Mouse (Mus musculus): ENCODE data around the gene Ppm1h. TPM values are rescaled to one million over a fixed set of nuclear protein-coding genes. Genes with fewer than 3 reads are reported as not detected.

The Ppm1h gene
- polyA plus RNA-seq, 1 experiment from 2014 or later: 5.9 TPM

DNA sequence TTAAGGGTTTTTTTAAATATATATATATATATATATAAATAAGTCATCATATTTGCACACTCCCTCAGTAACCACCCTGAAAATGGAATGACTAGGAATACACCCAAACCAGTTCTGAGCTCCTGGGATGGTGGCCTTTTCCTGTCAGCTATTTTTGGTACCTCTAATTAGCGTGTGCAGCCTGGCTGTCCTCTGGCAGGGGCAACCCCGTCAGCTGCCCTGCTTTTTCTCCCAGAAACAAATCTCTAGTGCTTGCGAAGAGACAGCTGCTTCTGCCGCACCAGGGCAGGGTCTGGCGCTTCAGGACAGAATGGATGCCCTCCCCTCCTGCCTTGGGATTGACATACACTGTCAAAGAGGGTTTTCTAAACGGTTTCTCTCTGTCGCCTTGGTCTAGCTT is 166.9 kb downstream of the Ppm1h start:
- no peaks in the 10 kb centered on the region for H3K27me3 ChIP-seq (ENCODE audit: control insufficient read depth, insufficient read depth, low read length)
- no peak overlapping the region for H3K4me3 ChIP-seq (ENCODE audit: low read depth, low read length)
- no peak overlapping the region for H3K4me2 ChIP-seq
- no peak for ATAC-seq (ENCODE audit: low FRiP score)
- no peak for DNase-seq (ENCODE audit: low spot score, missing footprints)
- no peaks in the 10 kb centered on the region; the same call in 1 of the 2 replicates for H3K9me3 ChIP-seq (ENCODE audit: control insufficient read depth, low read length)
- no peaks in the 10 kb centered on the region for H3K36me3 ChIP-seq (ENCODE audit: control insufficient read depth, insufficient read depth, low read length)
- 68% methylated on average over 7 of the region's 7 CpGs for WGBS
- no peak overlapping the region for H3K9ac ChIP-seq (ENCODE audit: low read length)
- no peaks in the 10 kb centered on the region for H3K4me1 ChIP-seq (ENCODE audit: control insufficient read depth, insufficient read depth, low read length)
- H3K27ac ChIP-seq (ENCODE audit: low read depth, low read length): no peak overlapping the region

DNA sequence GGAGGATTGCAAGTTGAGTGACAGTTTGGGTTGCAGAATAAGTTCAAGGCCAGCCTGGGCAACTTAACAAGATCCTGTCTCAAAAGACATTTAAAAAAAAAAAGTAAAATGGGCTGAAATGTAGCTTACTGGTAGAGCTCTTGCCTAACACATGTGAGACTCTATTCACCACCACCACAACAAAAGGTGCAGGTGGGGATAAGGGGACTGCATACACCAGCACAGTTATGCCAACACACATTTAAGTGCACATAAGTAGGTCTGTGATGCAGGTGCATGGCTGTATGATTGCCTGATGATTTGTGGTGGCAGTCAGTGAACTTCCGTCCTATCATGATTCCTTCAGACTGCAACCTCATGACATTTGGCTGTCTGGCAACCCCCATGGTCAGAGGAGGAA is 167.9 kb downstream of the Ppm1h start:
- WGBS: 100% methylated on average over 1 of the region's 1 CpGs
- Histone ChIP-seq H3K4me2 (no peak overlapping the region), H3K4me1 (ENCODE audit: control insufficient read depth, insufficient read depth, low read length) (no peaks in the 10 kb centered on the region), H3K4me3 (ENCODE audit: low read depth, low read length) (no peak overlapping the region), H3K36me3 (ENCODE audit: control insufficient read depth, insufficient read depth, low read length) (no peaks in the 10 kb centered on the region), H3K27ac (ENCODE audit: low read depth, low read length) (no peak overlapping the region), H3K9ac (ENCODE audit: low read length) (no peak overlapping the region), H3K9me3 (ENCODE audit: control insufficient read depth, low read length) (no peaks in the 10 kb centered on the region), H3K27me3 (ENCODE audit: control insufficient read depth, insufficient read depth, low read length) (no peaks in the 10 kb centered on the region)
- no peak for ATAC-seq (ENCODE audit: low FRiP score)
- no peak for DNase-seq (ENCODE audit: low spot score, missing footprints)

DNA sequence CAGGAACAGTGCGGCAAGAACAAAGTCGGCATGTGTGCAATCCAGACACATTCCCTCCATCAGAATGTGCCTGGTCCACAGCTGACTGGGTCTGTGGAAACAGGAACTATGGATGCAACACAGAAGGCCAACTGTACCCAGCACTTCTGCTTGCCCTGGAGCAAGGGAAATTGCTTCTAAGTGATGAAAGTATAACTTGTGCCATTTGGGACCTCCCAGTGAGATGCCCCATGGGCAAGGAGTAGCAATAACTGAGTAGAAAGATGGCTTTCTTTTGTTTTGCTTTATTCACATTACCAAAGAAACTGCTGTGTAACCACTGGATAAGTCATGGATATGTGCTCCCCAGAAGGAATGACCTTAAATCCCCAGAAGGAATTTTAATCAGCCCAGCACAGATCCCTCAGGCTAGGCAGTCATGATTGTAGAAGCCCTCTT is 169.5 kb downstream of the Ppm1h start:
- no peaks in the 10 kb centered on the region for H3K9me3 ChIP-seq (ENCODE audit: control insufficient read depth, low read length)
- H3K36me3 ChIP-seq (ENCODE audit: control insufficient read depth, insufficient read depth, low read length): no peaks in the 10 kb centered on the region
- H3K4me1 ChIP-seq (ENCODE audit: control insufficient read depth, insufficient read depth, low read length): no peaks in the 10 kb centered on the region
- H3K27me3 ChIP-seq (ENCODE audit: control insufficient read depth, insufficient read depth, low read length): no peaks in the 10 kb centered on the region
- no peak overlapping the region for H3K4me2 ChIP-seq
- no peak overlapping the region for H3K9ac ChIP-seq (ENCODE audit: low read length)
- ATAC-seq (ENCODE audit: low FRiP score) (no peak), DNase-seq (ENCODE audit: low spot score, missing footprints) (no peak)
- H3K4me3 ChIP-seq (ENCODE audit: low read depth, low read length): no peak overlapping the region
- no peak overlapping the region for H3K27ac ChIP-seq (ENCODE audit: low read depth, low read length)
- 90% methylated on average over 2 of the region's 2 CpGs for WGBS

DNA sequence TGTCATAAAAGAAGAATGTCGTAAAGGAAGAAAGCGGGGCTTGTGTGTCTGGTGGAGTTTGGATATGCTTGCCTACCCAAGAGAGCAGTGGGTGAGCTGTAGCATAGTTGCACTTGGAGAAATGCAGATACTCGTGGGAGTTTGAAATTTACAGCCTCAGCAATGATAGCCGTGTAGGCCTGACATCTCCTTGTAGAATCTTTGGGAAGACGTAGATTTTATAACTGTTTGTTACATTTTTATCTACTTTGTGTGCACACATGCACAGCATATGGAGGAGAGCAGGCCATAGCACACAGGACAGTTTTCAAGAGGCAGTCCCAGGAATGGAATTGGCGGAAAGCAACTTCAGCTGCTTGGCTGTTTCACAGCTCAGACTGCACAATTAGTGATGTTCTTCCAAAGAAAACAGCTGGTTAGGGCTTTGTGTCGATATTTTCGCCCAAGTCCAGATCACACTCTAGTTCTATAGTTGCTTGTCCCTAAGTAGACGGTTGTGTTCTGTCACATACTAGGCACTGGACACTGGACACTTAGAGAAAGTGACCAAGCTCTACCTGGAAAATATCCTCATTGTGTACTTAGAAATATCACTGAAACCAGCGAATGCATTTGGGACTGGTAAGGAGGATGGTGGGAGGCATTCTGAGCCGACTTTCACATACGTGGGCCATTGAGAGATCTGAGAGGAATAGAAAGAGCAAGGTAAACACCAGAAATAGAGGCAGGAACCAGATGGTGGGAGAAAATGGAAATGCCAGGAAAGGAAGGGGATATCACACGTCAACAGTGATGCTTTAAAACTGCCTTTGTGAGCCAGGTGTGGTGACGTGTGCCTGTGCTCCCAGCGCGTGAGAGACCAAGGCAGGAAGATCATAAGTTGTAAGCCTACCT is 173.0 kb downstream of the Ppm1h start:
- DNase-seq (ENCODE audit: low spot score, missing footprints) (no peak), ATAC-seq (ENCODE audit: low FRiP score) (no peak)
- Histone ChIP-seq H3K9me3 (ENCODE audit: control insufficient read depth, low read length) (no peaks in the 10 kb centered on the region), H3K9ac (ENCODE audit: low read length) (no peak overlapping the region), H3K4me1 (ENCODE audit: control insufficient read depth, insufficient read depth, low read length) (no peaks in the 10 kb centered on the region), H3K4me3 (ENCODE audit: low read depth, low read length) (no peak overlapping the region), H3K4me2 (no peak overlapping the region), H3K27ac (ENCODE audit: low read depth, low read length) (no peak overlapping the region), H3K27me3 (ENCODE audit: control insufficient read depth, insufficient read depth, low read length) (no peaks in the 10 kb centered on the region), H3K36me3 (ENCODE audit: control insufficient read depth, insufficient read depth, low read length) (no peaks in the 10 kb centered on the region)
- 93% methylated on average over 16 of the region's 16 CpGs for WGBS

DNA sequence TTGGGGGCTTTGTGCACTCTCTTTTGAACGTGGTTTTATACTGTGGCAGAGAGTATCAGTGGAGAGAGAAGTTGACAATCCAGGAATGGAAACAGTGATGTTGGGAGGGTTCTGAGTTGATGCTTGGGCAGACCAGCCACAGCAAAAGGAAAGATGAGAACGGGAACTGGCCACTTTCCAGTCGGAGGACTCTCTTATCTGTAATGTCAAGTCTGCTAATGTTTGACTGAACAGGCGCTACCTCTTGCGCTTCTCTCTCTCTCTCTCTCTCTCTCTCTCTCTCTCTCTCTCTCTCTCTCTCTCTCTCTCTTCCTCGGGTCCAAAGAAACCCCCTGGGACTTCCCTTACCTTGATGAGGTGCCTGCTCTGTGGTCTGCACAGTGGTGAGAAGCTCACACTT is 176.0 kb downstream of the Ppm1h start:
- Histone ChIP-seq H3K4me1 (ENCODE audit: control insufficient read depth, insufficient read depth, low read length) (no peaks in the 10 kb centered on the region), H3K36me3 (ENCODE audit: control insufficient read depth, insufficient read depth, low read length) (no peaks in the 10 kb centered on the region), H3K9me3 (ENCODE audit: control insufficient read depth, low read length) (no peaks in the 10 kb centered on the region), H3K4me3 (ENCODE audit: low read depth, low read length) (no peak overlapping the region), H3K27ac (ENCODE audit: low read depth, low read length) (no peak overlapping the region), H3K9ac (ENCODE audit: low read length) (no peak overlapping the region), H3K27me3 (ENCODE audit: control insufficient read depth, insufficient read depth, low read length) (no peaks in the 10 kb centered on the region), H3K4me2 (no peak overlapping the region)
- WGBS: 85% methylated on average over 6 of the region's 6 CpGs
- ATAC-seq (ENCODE audit: low FRiP score) (no peak), DNase-seq (ENCODE audit: low spot score, missing footprints) (no peak)

DNA sequence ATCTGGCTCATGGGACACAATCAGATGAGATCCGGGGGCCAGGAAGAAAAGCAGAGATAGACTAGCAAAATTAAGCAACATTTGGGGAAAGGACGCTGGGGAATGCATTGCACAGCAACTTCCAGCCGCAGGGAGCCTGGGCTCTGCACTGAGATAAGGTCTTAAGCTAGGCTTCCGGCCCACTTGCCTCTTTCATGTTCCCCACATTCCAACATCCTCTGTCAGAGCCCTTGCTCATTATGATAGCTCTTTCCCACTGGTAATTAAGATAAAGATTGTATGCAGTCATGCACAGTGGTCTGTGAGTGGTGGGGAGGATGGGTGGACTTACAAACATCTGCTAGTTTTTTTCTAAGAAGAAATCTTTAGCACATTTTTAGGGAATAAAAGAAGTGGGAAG is 176.6 kb downstream of the Ppm1h start:
- ATAC-seq (ENCODE audit: low FRiP score) (no peak), DNase-seq (ENCODE audit: low spot score, missing footprints) (no peak)
- H3K9ac ChIP-seq (ENCODE audit: low read length): no peak overlapping the region
- H3K4me2 ChIP-seq: no peak overlapping the region
- H3K36me3 ChIP-seq (ENCODE audit: control insufficient read depth, insufficient read depth, low read length): no peaks in the 10 kb centered on the region
- H3K4me3 ChIP-seq (ENCODE audit: low read depth, low read length): no peak overlapping the region
- no peaks in the 10 kb centered on the region for H3K9me3 ChIP-seq (ENCODE audit: control insufficient read depth, low read length)
- no peak overlapping the region for H3K27ac ChIP-seq (ENCODE audit: low read depth, low read length)
- peaks cover 2% of the 10 kb centered on the region; the same call in 1 of the 2 replicates for H3K4me1 ChIP-seq (ENCODE audit: control insufficient read depth, insufficient read depth, low read length)
- no peaks in the 10 kb centered on the region for H3K27me3 ChIP-seq (ENCODE audit: control insufficient read depth, insufficient read depth, low read length)
- WGBS: 50% methylated on average over 4 of the region's 4 CpGs

DNA sequence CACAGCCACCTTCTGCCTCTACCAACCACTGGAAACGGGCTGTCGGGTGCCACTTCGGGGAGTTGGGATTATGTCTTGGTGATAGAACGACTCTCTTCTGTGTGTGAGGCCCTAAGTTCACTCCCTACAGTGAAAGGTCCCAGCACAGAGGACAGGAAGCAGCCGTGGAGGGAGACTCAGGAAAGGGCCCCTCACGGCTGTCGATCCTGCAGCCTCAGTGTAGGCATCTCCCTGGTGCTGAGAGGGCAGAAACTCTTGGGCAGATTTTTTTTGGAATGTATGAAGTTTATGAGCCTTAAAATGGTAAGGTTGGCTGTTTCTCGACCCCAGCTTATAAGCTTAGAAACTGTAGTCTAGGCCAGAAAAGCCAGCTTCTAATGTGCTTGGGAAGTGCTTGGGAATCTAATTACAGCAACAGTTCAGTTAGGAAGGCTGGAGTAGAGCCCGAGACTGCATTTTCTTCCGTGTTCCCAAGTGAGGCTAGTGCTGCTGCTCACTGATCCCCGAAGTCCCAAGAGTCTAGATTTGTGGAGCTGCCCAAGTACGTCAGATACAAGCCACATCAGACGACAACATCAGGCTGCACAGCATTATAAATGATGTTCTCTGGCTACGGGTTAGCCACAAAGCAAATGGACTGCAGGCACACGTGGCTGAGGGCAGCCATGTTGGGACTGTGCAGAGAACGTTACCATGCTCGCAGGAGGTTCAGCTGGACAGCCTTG is 177.6 kb downstream of the Ppm1h start:
- no peaks in the 10 kb centered on the region for H3K27me3 ChIP-seq (ENCODE audit: control insufficient read depth, insufficient read depth, low read length)
- no peak for DNase-seq (ENCODE audit: low spot score, missing footprints)
- no peak overlapping the region for H3K9ac ChIP-seq (ENCODE audit: low read length)
- no peak overlapping the region for H3K4me2 ChIP-seq
- H3K9me3 ChIP-seq (ENCODE audit: control insufficient read depth, low read length): no peaks in the 10 kb centered on the region
- H3K4me3 ChIP-seq (ENCODE audit: low read depth, low read length): no peak overlapping the region
- no peak for ATAC-seq (ENCODE audit: low FRiP score)
- H3K27ac ChIP-seq (ENCODE audit: low read depth, low read length): no peak overlapping the region
- WGBS: 84% methylated on average over 17 of the region's 17 CpGs
- H3K36me3 ChIP-seq (ENCODE audit: control insufficient read depth, insufficient read depth, low read length): no peaks in the 10 kb centered on the region
- H3K4me1 ChIP-seq (ENCODE audit: control insufficient read depth, insufficient read depth, low read length): peaks cover 2% of the 10 kb centered on the region; the same call in 1 of the 2 replicates

DNA sequence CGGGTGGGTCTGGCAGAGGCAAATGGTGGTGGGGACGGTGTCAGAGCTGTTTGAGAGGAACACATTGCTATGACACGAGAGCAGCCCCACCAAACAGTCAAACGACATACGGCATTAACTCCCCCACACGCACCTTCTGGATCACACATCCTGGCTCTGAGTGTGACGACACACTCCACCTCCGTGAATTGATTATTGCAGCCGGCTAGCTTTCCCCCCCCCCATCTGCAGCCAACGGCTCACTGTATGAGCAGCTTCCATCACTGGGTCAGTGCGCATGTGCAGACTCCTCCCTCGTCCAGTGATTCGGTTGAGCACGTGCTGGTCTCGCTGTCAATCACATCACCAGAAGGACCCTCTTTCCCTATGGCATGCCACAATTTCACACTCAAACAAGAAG is 178.6 kb downstream of the Ppm1h start:
- Histone ChIP-seq H3K4me2 (no peak overlapping the region), H3K36me3 (ENCODE audit: control insufficient read depth, insufficient read depth, low read length) (no peaks in the 10 kb centered on the region), H3K9me3 (ENCODE audit: control insufficient read depth, low read length) (no peaks in the 10 kb centered on the region), H3K9ac (ENCODE audit: low read length) (no peak overlapping the region), H3K4me1 (ENCODE audit: control insufficient read depth, insufficient read depth, low read length) (peaks cover 2% of the 10 kb centered on the region; the same call in 1 of the 2 replicates), H3K27ac (ENCODE audit: low read depth, low read length) (no peak overlapping the region), H3K27me3 (ENCODE audit: control insufficient read depth, insufficient read depth, low read length) (no peaks in the 10 kb centered on the region), H3K4me3 (ENCODE audit: low read depth, low read length) (no peak overlapping the region)
- ATAC-seq (ENCODE audit: low FRiP score): no peak
- 97% methylated on average over 15 of the region's 15 CpGs for WGBS
- no peak for DNase-seq (ENCODE audit: low spot score, missing footprints)

Measured in midbrain, embryonic 11.5 days (tissue).